Mouse (Mus musculus) thymus, postnatal 14 days (tissue): Measurements from ENCODE around the gene Atg2a.
"Not testable (repeated sequence)": the region's sequence is repeated elsewhere in the genome, so short reads cannot be mapped to it uniquely, and the experiment has no call there.

ENCODE experiments used
- DNase-seq: peaks from one replicate; pipeline ENCODE4 v3.0.0; 2021

The Atg2a gene

GRCm38 (mm10) chr19:6296551-6297210 lies 55.2 kb downstream of the Atg2a start:
- no peak for DNase-seq

GRCm38 (mm10) chr19:6297641-6298040 lies 56.2 kb downstream of the Atg2a start:
- DNase-seq: no peak

- no peak for DNase-seq
Measured at GRCm38 (mm10) chr19:6299003-6299402, 57.5 kb downstream of the Atg2a start.

GRCm38 (mm10) chr19:6299450-6300267 lies 58.2 kb downstream of the Atg2a start:
- DNase-seq: no peak

GRCm38 (mm10) chr19:6300402-6300841 lies 59.0 kb downstream of the Atg2a start:
- DNase-seq: no peak

GRCm38 (mm10) chr19:6302114-6302513 lies 60.6 kb downstream of the Atg2a start:
- no peak for DNase-seq

- DNase-seq: peak; percentile 59
Measured at GRCm38 (mm10) chr19:6302522-6302921, 61.1 kb downstream of the Atg2a start.

GRCm38 (mm10) chr19:6303831-6304230 lies 62.4 kb downstream of the Atg2a start:
- no peak for DNase-seq

GRCm38 (mm10) chr19:6304787-6305516 lies 63.5 kb downstream of the Atg2a start:
- peak; percentile 92 for DNase-seq

- no peak for DNase-seq
Measured at GRCm38 (mm10) chr19:6305517-6306115, 64.1 kb downstream of the Atg2a start.

- DNase-seq: peak; percentile 94
Measured at GRCm38 (mm10) chr19:6306137-6306551, 64.7 kb downstream of the Atg2a start, which contains the start of gene Cdc42bpg. Cdc42bpg (plus strand) TSS chr19:6306456.

- DNase-seq: peak; percentile 87
Measured at GRCm38 (mm10) chr19:6306586-6306985, 65.1 kb downstream of the Atg2a start.

- DNase-seq: no peak
Measured at GRCm38 (mm10) chr19:6307733-6308531, 66.5 kb downstream of the Atg2a start.

- DNase-seq: no peak
Measured at GRCm38 (mm10) chr19:6310181-6310580, 68.7 kb downstream of the Atg2a start.

- not testable (repeated sequence) for DNase-seq
Measured at GRCm38 (mm10) chr19:6311783-6312182, 70.3 kb downstream of the Atg2a start.
